Mouse (Mus musculus) right cerebral cortex, adult 2 months (tissue): ENCODE measurements around the gene Arhgap31.
"Not testable (repeated sequence)": the region's sequence is repeated elsewhere in the genome, so short reads cannot be mapped to it uniquely, and the experiment has no call there.

ENCODE experiments used
- DNase-seq, 2 experiments: peaks; one replicate each; pipeline ENCODE4 v3.0.0; 2021 to 2022; ENCODE audit warnings: low spot score in 2 of 2

Arhgap31 gene

DNA sequence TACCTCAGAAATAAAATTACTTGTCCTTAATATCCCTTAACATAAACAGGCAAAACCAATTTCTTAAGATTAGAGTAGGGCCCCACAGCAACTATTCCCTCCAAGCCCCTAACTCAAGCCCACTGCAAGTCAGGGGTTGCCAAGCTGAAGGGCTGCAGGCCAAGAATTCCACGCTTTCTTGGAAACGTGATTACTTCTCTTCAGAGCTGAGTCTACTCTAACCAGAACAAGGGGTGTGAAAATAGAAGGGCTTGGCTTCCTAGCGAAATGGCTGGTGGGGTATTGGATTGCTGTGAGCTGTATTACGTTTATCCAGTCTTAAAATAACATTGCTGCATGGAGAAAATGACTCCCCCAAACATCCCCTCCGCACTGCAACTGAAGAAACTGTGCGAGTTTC is 25.4 kb downstream of the Arhgap31 start:
- DNase-seq: no peak

GRCm38 (mm10) chr16:38683094-38683493 is 30.0 kb downstream of the Arhgap31 start:
- DNase-seq: no peak

DNA sequence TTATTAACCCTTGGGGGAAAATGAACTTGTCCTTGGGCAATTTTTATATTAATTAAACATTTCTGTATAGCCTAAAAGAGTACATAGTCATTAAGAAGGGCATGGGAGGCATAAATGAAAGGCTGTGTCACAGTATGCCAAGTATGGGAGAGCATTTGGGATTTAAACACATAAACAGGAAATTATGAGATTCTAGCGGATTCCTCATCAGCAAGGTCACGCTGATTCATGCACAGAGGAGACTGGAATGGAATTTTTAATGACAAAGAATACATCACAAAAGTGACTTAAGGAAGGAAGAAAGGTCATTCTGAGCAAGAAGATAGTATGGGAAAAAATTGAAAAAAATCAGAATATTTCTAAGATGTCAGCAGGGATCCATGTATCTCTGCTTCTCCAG is 31.8 kb downstream of the Arhgap31 start:
- no peak for DNase-seq

- no peak for DNase-seq
These were observed 33.5 kb downstream of the Arhgap31 start for GRCm38 (mm10) chr16:38679431-38680021.

GRCm38 (mm10) chr16:38678853-38679252 is 34.2 kb downstream of the Arhgap31 start:
- no peak for DNase-seq

GRCm38 (mm10) chr16:38677941-38678340 is 35.1 kb downstream of the Arhgap31 start:
- DNase-seq: not testable (repeated sequence)

DNA sequence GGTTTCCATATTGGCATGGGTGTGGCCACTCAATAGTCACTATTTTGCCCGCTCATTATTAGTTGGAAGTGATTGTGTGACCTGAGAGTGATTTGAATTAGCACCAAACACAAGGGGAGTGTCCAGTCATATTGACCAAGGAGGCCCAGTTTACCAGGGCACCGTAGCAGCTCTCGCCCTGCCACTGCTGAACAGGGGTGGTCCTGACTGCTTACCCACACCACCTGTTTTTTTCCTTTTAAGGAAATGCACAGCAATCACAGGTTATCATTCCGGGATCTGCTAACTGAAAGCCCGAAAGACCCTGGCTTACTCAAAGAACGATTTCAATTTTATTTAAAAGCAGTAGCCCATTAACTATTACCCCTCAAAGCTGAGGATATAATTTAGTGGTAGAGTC is 35.9 kb downstream of the Arhgap31 start:
- no peak for DNase-seq

GRCm38 (mm10) chr16:38676647-38677046 is 36.4 kb downstream of the Arhgap31 start:
- no peak for DNase-seq

DNA sequence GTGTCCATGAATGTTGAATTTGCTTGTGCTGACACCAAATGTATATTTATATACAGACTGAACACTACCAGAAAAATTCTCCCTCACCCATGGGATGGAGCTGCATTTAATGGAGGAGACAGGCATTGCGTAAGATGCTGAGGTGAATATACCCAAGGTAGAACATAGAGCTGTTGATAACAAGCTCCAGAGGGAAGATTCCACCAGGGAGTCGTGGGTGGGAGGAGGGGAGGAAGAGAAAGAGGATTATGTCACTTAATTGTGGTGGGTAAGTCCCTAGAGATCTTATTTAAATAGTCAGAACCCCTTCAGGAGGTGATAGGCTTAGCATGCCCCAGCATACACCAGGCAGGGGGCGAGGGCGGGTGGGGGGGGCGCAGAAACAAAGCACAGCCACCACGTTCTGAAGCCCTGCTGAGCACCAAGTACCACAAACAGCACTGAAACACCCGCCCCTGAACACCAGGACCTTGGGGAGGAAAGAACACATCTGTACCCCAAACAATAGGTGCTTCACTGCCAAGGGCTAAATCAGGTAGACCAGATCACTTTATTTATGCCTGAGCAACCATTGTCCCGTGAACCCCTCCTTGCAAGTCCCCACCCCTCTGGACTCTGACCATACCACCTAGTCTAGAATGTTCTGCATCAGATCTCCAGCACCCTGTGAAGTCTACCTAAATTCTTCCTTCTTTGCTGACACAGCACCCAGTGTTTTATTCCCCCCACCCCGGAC is 37.3 kb downstream of the Arhgap31 start:
- DNase-seq: no peak

DNA sequence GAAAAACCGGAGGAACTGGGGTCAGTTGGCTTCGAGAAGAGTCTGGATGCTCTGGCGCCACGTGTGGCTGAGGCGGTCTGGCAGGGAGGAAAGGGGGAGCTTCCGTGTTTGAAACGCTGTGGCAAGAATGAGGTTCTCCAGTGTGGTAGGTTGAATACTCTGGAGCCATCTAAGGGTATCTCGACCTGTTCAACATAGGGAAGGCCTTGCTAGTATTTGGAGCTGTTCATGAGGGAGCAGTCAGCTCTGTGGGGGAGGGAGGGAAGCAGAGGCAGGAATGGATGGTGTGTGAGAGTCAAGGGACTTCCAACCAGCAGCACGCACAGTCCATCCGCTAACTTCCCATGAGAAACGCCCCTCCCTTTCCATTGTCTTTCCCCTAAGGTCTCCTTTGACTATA is 38.2 kb downstream of the Arhgap31 start:
- DNase-seq: no peak

- peak; percentile 31 to 48 for DNase-seq
These were observed 39.6 kb downstream of the Arhgap31 start for GRCm38 (mm10) chr16:38673511-38673910.

- DNase-seq: no peak
These were observed 40.1 kb downstream of the Arhgap31 start for GRCm38 (mm10) chr16:38672947-38673346.

- no peak for DNase-seq
These were observed 40.7 kb downstream of the Arhgap31 start for GRCm38 (mm10) chr16:38672370-38672769.

- DNase-seq: no peak
These were observed 42.3 kb downstream of the Arhgap31 start for GRCm38 (mm10) chr16:38670621-38671390.

DNA sequence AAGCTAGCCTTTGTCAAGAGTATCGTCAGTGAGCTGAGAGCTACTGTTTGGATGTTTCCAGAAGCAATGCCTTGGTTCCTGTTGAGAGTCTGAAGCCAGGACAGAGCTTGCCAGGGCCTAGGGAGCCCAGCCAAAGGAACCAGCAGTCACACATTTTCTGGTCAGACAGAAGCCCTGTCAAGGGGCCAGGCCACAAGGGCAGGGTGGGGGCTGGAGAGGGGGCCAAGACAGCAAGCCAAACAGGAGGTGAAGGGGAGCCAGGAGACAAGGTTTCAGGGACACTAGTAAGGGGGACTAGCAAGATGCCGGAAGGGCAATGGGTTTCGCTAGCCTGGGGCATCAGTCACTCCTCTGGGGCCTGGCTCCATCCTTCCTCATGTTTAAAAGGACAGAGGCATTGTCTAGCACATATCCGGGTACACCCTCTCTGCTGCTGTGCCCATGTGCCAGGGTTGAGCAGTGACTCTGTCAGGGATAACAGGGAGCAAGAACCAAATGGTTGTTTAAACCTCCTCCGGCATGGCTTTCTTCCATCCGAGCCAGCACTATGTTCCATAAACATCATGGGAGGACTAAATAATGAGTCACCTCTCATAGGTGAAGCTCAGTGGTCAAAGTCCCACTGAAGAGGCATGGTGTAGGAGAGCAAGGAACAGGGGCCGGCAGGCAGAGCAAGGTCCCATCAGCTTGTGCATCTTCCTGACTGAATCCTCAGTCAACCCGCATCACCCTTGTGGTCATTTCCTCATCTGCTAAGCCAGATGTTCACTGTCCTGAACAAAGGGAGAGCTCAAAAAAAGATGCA is 44.0 kb downstream of the Arhgap31 start:
- DNase-seq: no peak

GRCm38 (mm10) chr16:38666523-38666922 is 46.6 kb downstream of the Arhgap31 start:
- DNase-seq: no peak

GRCm38 (mm10) chr16:38666016-38666415 is 47.1 kb downstream of the Arhgap31 start:
- no peak for DNase-seq

- DNase-seq: no peak
These were observed 50.5 kb downstream of the Arhgap31 start for GRCm38 (mm10) chr16:38662575-38662974.

DNA sequence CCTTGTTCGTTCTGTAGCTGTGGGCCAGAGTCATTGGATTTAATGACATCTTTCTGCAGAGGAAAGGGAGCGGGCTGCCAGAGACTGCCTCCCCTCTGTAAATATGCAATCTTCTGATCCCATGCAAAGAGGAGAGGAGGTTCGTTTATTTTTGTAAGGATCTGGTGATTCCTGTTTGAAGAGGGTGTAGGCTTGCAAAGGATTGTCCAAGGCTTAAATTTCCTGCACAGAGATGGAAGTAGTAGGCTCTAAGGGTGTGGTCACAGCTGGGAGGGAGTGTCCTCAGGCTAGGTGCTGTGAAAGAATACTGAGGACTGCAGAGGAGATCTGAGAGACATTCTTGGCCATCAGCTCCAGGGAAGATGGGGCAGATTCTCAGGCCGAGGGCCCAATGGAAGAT is 58.8 kb downstream of the Arhgap31 start:
- no peak for DNase-seq

DNA sequence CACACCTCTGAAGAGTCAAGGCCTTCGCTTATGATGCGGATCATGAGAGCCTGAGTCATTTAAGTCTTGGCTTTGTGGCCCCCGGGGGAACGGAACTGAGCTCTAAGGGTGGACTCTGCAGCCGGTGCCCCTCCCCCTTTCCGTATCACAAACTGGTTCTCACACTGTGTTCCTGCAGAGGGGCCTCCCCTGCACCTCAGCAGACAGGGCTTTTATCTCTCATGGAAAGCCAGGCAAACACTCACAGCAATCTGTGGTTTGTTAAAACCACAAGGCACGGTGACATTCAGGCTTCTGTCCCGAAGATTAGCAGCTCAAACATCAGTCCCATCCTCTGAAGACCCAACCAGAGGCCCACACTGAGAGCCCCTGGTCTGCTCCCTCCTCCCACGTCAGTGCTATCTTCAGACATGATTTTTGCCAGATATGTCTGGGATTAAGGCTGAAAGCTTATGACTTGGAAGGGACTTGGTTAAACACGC is 59.6 kb downstream of the Arhgap31 start:
- DNase-seq: no peak

DNA sequence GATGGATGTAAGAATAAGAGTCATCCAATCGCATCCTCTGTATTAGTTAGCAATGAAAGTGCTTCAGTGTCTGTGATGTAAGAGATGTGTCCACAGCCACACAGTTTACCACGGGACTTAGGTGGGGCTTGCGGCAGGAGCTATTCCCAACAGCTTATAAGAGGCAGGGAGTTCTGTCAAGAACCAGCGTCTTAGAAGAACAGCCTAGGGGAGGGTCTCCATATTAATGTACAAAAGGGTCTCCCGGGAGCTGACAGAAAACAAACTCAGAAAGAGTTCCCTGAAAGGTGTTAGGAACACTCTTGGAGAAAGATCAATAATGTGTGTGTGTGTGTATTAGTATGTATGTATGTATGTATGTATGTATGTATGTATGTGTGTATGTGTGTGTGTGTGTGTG is 60.4 kb downstream of the Arhgap31 start:
- no peak for DNase-seq

DNA sequence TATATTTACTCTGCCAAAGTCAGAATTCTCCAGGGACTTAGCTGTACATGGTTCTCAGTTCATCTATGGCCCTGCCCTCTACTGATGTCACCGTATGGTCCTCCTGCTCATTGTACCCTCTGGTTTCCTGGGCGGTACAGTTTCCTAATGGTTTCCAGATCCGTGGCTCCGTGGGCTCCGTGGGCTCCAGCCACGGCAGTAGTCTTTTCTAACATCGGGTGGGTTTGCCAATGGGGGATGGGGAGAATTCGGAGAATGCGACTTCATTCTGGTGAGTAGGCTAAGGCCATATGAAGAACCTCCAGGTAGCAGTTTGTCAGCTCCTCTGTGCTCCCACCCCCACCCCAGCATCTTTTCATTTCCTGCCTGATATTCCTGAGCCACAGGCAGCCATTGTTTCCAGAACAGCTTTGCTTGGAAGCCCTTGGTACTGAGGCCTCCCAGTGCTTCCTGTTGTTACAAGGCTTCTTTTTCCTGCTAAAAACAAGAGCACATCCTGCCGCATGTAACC is 61.3 kb downstream of the Arhgap31 start:
- no peak for DNase-seq
